Mouse (Mus musculus) kidney, embryonic 16.5 days (tissue): ENCODE data around the gene Ston1. TPM values are rescaled to one million over a fixed set of nuclear protein-coding genes. Genes with fewer than 3 reads are reported as not detected.

Experiments
- ATAC-seq: fragments of 200-750 bp; cut with Nextera tagmentation; 2 replicates; pipeline ENCODE4 v1.8.0; 2017; ENCODE audit warnings: moderate TSS enrichment; ENCODE audit not compliant: low FRiP score, low TSS enrichment
- H3K27ac ChIP-seq: fragments of 300-500 bp; sonication (generic); 2 replicates; pipeline ENCODE4 v1.5.1; 2014; ENCODE audit warnings: low read length
- H3K27me3 ChIP-seq: fragments of 300-500 bp; sonication (generic); 2 replicates; pipeline ENCODE4 v1.6.1; 2014; ENCODE audit warnings: low read length, control low read depth, mixed read lengths; ENCODE audit not compliant: insufficient read depth
- H3K36me3 ChIP-seq: fragments of 300-500 bp; sonication (generic); 2 replicates; pipeline ENCODE4 v1.6.1; 2014; ENCODE audit warnings: low read length, control low read depth, mixed read lengths; ENCODE audit not compliant: insufficient read depth
- H3K4me1 ChIP-seq: fragments of 300-500 bp; sonication (generic); 2 replicates; pipeline ENCODE4 v1.6.1; 2014; ENCODE audit warnings: low read length, control low read depth, mixed read lengths; ENCODE audit not compliant: insufficient read depth
- H3K4me2 ChIP-seq: fragments of 300-500 bp; sonication (generic); replicated peaks from 2 replicates; pipeline ENCODE4 v1.6.1; 2014; ENCODE audit warnings: low read depth, low read length
- H3K4me3 ChIP-seq: fragments of 300-500 bp; sonication (generic); 2 replicates; pipeline ENCODE4 v1.5.1; 2014; ENCODE audit warnings: mild to moderate bottlenecking, low read length
- H3K9ac ChIP-seq: fragments of 300-500 bp; sonication (generic); replicated peaks from 2 replicates; pipeline ENCODE4 v1.6.1; 2014; ENCODE audit warnings: low read length
- H3K9me3 ChIP-seq: fragments of 300-500 bp; sonication (generic); 2 replicates; pipeline ENCODE4 v1.6.1; 2016; ENCODE audit warnings: low read length, control low read depth
- WGBS: fragments of 180-500 bp; shearing (Covaris S2); extraction: QIAGEN DNeasy Blood & Tissue Kit; methylation state at CpG from one replicate; pipeline ENCODE4 v1.1.7; 2014; 5-methylcytosine and 5-hydroxymethylcytosine counted together
- polyA plus RNA-seq: library from polyadenylated mRNA; unstranded; fragments of >200 nt; fragmentation: Nextera tagmentation; extraction: Ambion mirVana; gene quantifications from 2 replicates; pipeline ENCODE4 v1.2.1, GENCODE M21; 2015

The Ston1 gene
- 6.3 and 9.3 TPM in 2 replicates for polyA plus RNA-seq

GRCm38 (mm10) chr17:88597222-88598055, at the start of gene Ston1:
Gene Ston1 (plus strand): TSS chr17:88597684.
- Histone ChIP-seq H3K4me1 (peaks cover 24% of the 10 kb centered on the region), H3K9me3 (no peaks in the 10 kb centered on the region), H3K4me2 (peak within 1 kb of the TSS; percentile 83), H3K36me3 (no peaks in the 10 kb centered on the region), H3K27ac (peak within 1 kb of the TSS; percentile 93), H3K27me3 (no peaks in the 10 kb centered on the region), H3K9ac (peak within 1 kb of the TSS; percentile 82), H3K4me3 (peak within 1 kb of the TSS; percentile 72)
- ATAC-seq, result peak; percentile 92
- 0% methylated on average over 37 of the region's 41 CpGs for WGBS

DNA sequence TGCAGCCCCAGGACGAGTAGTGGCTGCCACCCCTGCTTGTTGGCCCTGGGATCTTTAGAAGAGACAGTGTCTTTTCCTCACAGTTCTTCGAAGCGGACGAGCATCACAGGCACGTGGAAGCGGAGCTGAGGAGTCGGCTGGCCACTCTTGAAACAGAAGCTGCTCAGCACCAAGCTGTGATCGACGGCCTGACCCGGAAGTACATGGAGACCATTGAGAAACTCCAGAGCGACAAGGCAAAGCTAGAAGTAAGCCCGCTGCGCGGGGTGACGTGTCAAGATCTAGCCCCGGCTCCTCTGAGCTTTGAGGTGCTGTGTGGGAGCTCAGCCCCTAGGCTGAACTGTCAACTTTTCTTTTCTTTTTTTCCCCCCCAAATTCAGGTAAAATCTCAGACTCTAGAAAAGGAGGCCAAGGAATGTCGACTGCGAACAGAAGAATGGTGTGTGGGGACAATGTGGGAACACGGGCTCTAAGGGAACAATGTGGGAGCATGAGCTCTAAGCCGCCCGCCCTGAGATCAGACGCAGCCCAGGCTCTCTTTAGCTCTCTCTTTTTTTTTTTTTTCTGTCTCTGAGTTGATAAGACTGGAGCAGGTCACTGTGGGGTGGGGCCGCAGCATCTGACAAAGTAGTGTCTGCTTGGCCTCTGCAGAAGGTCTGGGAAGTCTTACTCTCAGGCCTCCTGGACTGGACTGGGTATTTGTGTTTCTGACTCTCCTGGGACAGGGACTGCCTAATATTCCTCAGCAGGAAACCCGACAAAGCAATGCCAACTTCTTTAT, 47.9 kb upstream of the Ston1 start:
- Histone ChIP-seq H3K36me3 (peaks cover 31% of the 10 kb centered on the region), H3K4me2 (no peak overlapping the region), H3K4me3 (no peak overlapping the region), H3K9ac (no peak overlapping the region), H3K4me1 (peaks cover 9% of the 10 kb centered on the region), H3K9me3 (no peaks in the 10 kb centered on the region), H3K27me3 (no peaks in the 10 kb centered on the region), H3K27ac (no peak overlapping the region)
- WGBS, result 89% methylated on average over 24 of the region's 24 CpGs
- ATAC-seq, result no peak

GRCm38 (mm10) chr17:88550351-88550750, 47.1 kb upstream of the Ston1 start:
- peaks cover 9% of the 10 kb centered on the region for H3K4me1 ChIP-seq
- no peaks in the 10 kb centered on the region for H3K9me3 ChIP-seq
- H3K36me3 ChIP-seq, result peaks cover 35% of the 10 kb centered on the region
- no peak overlapping the region for H3K27ac ChIP-seq
- H3K9ac ChIP-seq, result no peak overlapping the region
- no peaks in the 10 kb centered on the region for H3K27me3 ChIP-seq
- H3K4me3 ChIP-seq, result no peak overlapping the region
- WGBS, result 69% methylated on average over 5 of the region's 5 CpGs
- no peak overlapping the region for H3K4me2 ChIP-seq
- ATAC-seq, result no peak

- Histone ChIP-seq H3K36me3 (peaks cover 32% of the 10 kb centered on the region), H3K9ac (no peak overlapping the region), H3K4me3 (no peak overlapping the region), H3K27me3 (no peaks in the 10 kb centered on the region), H3K9me3 (no peaks in the 10 kb centered on the region), H3K27ac (no peak overlapping the region), H3K4me2 (no peak overlapping the region), H3K4me1 (peaks cover 9% of the 10 kb centered on the region)
- no peak for ATAC-seq
- WGBS, result 55% methylated on average over 10 of the region's 10 CpGs
Measured at GRCm38 (mm10) chr17:88550981-88551940, 46.2 kb upstream of the Ston1 start.

- Histone ChIP-seq H3K9me3 (no peaks in the 10 kb centered on the region), H3K27ac (peak overlapping the region; percentile 9; the same call in 1 of the 2 replicates), H3K36me3 (peaks cover 36% of the 10 kb centered on the region)
Measured at GRCm38 (mm10) chr17:88552556-88552955, 44.9 kb upstream of the Ston1 start.

DNA sequence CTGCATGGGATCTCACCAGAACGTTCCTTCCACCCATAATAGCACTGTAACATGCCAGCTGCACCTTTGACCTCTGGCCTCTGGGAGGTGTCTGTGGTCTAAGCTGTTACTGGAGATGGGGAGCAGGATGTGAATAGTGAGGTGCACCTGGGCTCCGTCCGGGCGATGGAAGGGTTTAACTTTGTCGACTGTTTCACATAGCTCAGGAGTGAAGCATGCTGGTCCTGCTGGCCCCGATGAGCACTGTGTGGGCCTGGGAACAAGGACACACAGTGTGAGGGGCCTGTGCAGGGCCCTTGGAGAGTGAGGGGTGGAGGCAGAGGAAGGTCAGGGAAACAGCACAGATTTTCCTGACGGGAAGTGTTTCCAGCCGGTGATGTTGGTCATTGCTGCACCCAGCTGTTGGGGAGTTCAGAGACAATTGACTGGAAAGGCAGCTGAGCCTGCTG, 44.5 kb upstream of the Ston1 start:
- Histone ChIP-seq H3K27ac (peak overlapping the region; percentile 32; the same call in 1 of the 2 replicates), H3K4me1 (peaks cover 9% of the 10 kb centered on the region), H3K4me2 (no peak overlapping the region), H3K27me3 (no peaks in the 10 kb centered on the region), H3K9me3 (no peaks in the 10 kb centered on the region), H3K36me3 (peaks cover 33% of the 10 kb centered on the region), H3K9ac (no peak overlapping the region), H3K4me3 (no peak overlapping the region)
- peak; percentile 66 for ATAC-seq
- 47% methylated on average over 8 of the region's 8 CpGs for WGBS

More at GRCm38 (mm10) chr17:88552556-88552955, 44.9 kb upstream of the Ston1 start:
- Histone ChIP-seq H3K4me2 (no peak overlapping the region), H3K4me3 (no peak overlapping the region), H3K4me1 (peaks cover 9% of the 10 kb centered on the region), H3K9ac (no peak overlapping the region), H3K27me3 (no peaks in the 10 kb centered on the region)
- 29% methylated on average over 6 of the region's 6 CpGs for WGBS
- ATAC-seq, result peak; percentile 32; the same call in 1 of the 2 replicates

DNA sequence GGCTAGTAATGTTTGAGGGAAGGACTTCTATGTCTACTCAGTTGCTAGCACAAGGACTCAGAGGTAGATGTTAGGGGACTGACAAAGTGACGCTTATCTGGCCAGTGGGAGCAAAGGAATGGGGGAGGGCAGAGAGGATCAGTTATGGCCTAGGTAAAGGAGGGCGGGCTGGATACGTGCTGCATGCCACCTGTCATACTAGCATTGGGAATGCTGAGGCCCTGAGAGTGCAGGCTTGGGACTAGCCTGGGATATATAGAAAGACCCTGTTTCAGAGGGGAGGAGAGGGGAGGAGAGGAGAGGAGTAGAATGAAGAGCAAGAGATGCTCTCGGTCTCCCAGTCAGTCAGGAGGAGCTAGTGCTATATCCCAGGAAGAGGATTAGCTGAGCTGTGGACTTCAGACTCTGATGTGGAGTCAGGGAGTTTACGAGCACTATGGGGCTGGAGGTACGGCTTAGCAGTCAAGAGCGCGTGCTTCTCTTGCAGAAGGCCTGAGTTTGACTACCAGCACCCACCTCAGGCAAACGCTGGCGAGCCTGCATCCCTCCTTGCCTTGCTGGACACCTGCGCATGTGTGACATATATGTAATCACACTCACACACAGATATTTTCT, 43.9 kb upstream of the Ston1 start:
- peaks cover 9% of the 10 kb centered on the region for H3K4me1 ChIP-seq
- no peak for ATAC-seq
- WGBS, result 92% methylated on average over 11 of the region's 11 CpGs
- no peaks in the 10 kb centered on the region for H3K9me3 ChIP-seq
- H3K36me3 ChIP-seq, result peaks cover 33% of the 10 kb centered on the region
- no peak overlapping the region for H3K4me3 ChIP-seq
- no peak overlapping the region for H3K4me2 ChIP-seq
- H3K27ac ChIP-seq, result no peak overlapping the region
- no peak overlapping the region for H3K9ac ChIP-seq
- no peaks in the 10 kb centered on the region for H3K27me3 ChIP-seq

DNA sequence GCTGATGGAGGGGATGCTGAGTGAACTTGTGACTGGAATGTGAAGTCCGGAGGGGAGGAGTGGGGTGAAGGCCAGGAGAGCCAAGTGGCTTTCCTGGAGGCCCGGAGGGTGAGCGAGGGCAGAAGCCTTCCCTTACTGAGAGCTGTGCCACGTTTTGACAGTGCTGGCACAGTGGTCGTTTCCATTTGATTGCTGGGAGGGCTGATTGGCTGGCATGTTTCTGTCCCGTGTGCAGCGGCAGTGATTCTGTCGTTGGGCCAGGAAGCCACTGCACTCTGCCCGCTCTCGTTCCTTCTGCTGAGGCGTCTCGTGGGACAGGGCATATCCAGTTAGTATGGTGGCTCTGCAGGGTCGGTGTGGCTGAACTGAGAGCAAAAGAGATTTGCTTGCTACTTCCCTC, 41.3 kb upstream of the Ston1 start:
- Histone ChIP-seq H3K36me3 (peaks cover 22% of the 10 kb centered on the region), H3K27me3 (no peaks in the 10 kb centered on the region), H3K9me3 (no peaks in the 10 kb centered on the region), H3K4me2 (no peak overlapping the region), H3K4me3 (no peak overlapping the region), H3K9ac (no peak overlapping the region), H3K27ac (no peak overlapping the region), H3K4me1 (peaks cover 9% of the 10 kb centered on the region)
- WGBS, result 77% methylated on average over 13 of the region's 13 CpGs
- ATAC-seq, result no peak

GRCm38 (mm10) chr17:88556688-88557087, 40.8 kb upstream of the Ston1 start:
- Histone ChIP-seq H3K27me3 (no peaks in the 10 kb centered on the region), H3K4me1 (peaks cover 9% of the 10 kb centered on the region), H3K4me3 (no peak overlapping the region), H3K27ac (no peak overlapping the region), H3K9me3 (no peaks in the 10 kb centered on the region), H3K4me2 (no peak overlapping the region), H3K9ac (no peak overlapping the region), H3K36me3 (peaks cover 22% of the 10 kb centered on the region; the same call in 1 of the 2 replicates)
- 86% methylated on average over 4 of the region's 4 CpGs for WGBS
- no peak for ATAC-seq
